Mouse (Mus musculus): ENCODE results near the gene Mmp27. TPM values are rescaled to one million over a fixed set of nuclear protein-coding genes. Genes with fewer than 3 reads are reported as not detected.
A peak's percentile ranks its signal among the peaks of the same experiment; 100 is the strongest.

Mmp27 gene
- total RNA-seq, 4 experiments from 2014 or later = not detected

GRCm38 (mm10) chr9:7602982-7603742, 32.0 kb downstream of the Mmp27 start:
- peak; percentile 38 to 72 for DNase-seq (ENCODE audit: low spot score in 2 of 2)

- DNase-seq (ENCODE audit: low spot score in 2 of 2) = no peak
Observed at GRCm38 (mm10) chr9:7604005-7604404, 32.8 kb downstream of the Mmp27 start.

- no peak for DNase-seq (ENCODE audit: low spot score in 2 of 2)
Observed at GRCm38 (mm10) chr9:7605638-7606037, 34.4 kb downstream of the Mmp27 start.

- no peak for DNase-seq (ENCODE audit: low spot score in 2 of 2)
Observed at GRCm38 (mm10) chr9:7622582-7622981, 51.4 kb downstream of the Mmp27 start.

GRCm38 (mm10) chr9:7627931-7628330, 56.7 kb downstream of the Mmp27 start, which contains the start of gene Mmp20:
Mmp20 (plus strand) TSS chr9:7628231.
- DNase-seq (ENCODE audit: low spot score in 2 of 2) = no peak

Other genes starting within 250 kb of the Mmp27 start
- 1 to 10 TPM in 1 of 4 experiments, under 1 TPM in 1, not detected in 2; 0.43 to 1.3 TPM for gene Mmp12, start 227.0 kb upstream of the Mmp27 start, total RNA-seq (2022)
- gene Mmp1b, start 183.3 kb upstream of the Mmp27 start, total RNA-seq (2022) = not detected
- gene Mmp3, start 125.6 kb upstream of the Mmp27 start, total RNA-seq (2022) = not detected
- gene Mmp10, start 69.0 kb upstream of the Mmp27 start, total RNA-seq (2022) = not detected
- gene Mmp8, start 12.9 kb upstream of the Mmp27 start, total RNA-seq (2022) = not detected
- not detected for gene Mmp20, start 56.8 kb downstream of the Mmp27 start, total RNA-seq (2022)
- not detected for gene Mmp7, start 120.7 kb downstream of the Mmp27 start, total RNA-seq (2022)
- gene Tmem123, start 192.6 kb downstream of the Mmp27 start, total RNA-seq (2022) = 10 to 100 TPM in 2 of 4 experiments, 1 to 10 TPM in 2; 9.6 to 15.0 (median 12.1) TPM